15 mouse cellular contexts compared by ENCODE assay signal in genomic region chr5:102072057-102072456, GRCm38 (mm10). TPM values are rescaled to one million over a fixed set of nuclear protein-coding genes. Genes with fewer than 3 reads are reported as not detected.
DNase-seq lines count a peak whose midpoint lies in the region; ATAC-seq lines count a peak whose summit lies in the region.
"Had no signal": no experiment of that assay in that cellular context is flagged by ENCODE, and none has a peak within 500 bp of the region (broad histone marks: within the 10 kb centered on the region; RNA-seq: fewer than 3 reads in every experiment).

No protein-coding gene starts in this region.

- H3K9ac ChIP-seq in neural tube, embryonic 11.5 days (ENCODE audit: low read length): 0 out of 2 replicates have a peak overlapping the region, but pooled peaks have one; percentile 3
- peak overlapping the region; percentile 29; the same call in 1 of the 2 replicates for H3K9ac ChIP-seq in hindbrain, embryonic 12.5 days
- H3K9ac ChIP-seq in midbrain, embryonic 12.5 days (replicated peaks): peak overlapping the region; percentile 40; the same call in 1 of the 2 replicates
- no peak overlapping the region for H3K9ac ChIP-seq in neural tube, embryonic 15.5 days (replicated peaks)
- H3K9ac ChIP-seq: intestine, embryonic 15.5 days; lung, embryonic 14.5 days had no signal

- no peaks in the 10 kb centered on the region for H3K9me3 ChIP-seq in neural tube, embryonic 11.5 days (ENCODE audit: control insufficient read depth, low read length)
- H3K9me3 ChIP-seq in hindbrain, embryonic 12.5 days (replicated peaks): no peaks in the 10 kb centered on the region
- no peaks in the 10 kb centered on the region for H3K9me3 ChIP-seq in midbrain, embryonic 12.5 days
- H3K9me3 ChIP-seq in neural tube, embryonic 15.5 days (replicated peaks): no peaks in the 10 kb centered on the region
- H3K9me3 ChIP-seq: intestine, embryonic 15.5 days had no signal

- no peak for ATAC-seq in neural tube, embryonic 11.5 days (ENCODE audit: insufficient read depth, low FRiP score, low TSS enrichment)
- ATAC-seq in hindbrain, embryonic 12.5 days (ENCODE audit: low FRiP score): no peak
- ATAC-seq in midbrain, embryonic 12.5 days (ENCODE audit: low FRiP score, low read depth): no peak
- no peak for ATAC-seq in neural tube, embryonic 15.5 days (ENCODE audit: low FRiP score)
- ATAC-seq in frontal cortex, adult (ENCODE audit: low TSS enrichment): no peak
- ATAC-seq in megakaryocyte, adult 5-6 weeks (ENCODE audit: poor library complexity, severe bottlenecking): no peak
- ATAC-seq: intestine, embryonic 15.5 days had no signal

- H3K27me3 ChIP-seq in neural tube, embryonic 11.5 days (ENCODE audit: control insufficient read depth, insufficient read depth, low read length): no peaks in the 10 kb centered on the region
- no peaks in the 10 kb centered on the region for H3K27me3 ChIP-seq in hindbrain, embryonic 12.5 days
- no peaks in the 10 kb centered on the region for H3K27me3 ChIP-seq in midbrain, embryonic 12.5 days
- H3K27me3 ChIP-seq in neural tube, embryonic 15.5 days (replicated peaks): no peaks in the 10 kb centered on the region
- H3K27me3 ChIP-seq: intestine, embryonic 15.5 days had no signal

- H3K27ac ChIP-seq in neural tube, embryonic 11.5 days (ENCODE audit: low read depth, low read length): peak overlapping the region; percentile 47; the same call in 1 of the 2 replicates
- H3K27ac ChIP-seq in hindbrain, embryonic 12.5 days: peak overlapping the region; percentile 98
- H3K27ac ChIP-seq in midbrain, embryonic 12.5 days (replicated peaks): peak overlapping the region; percentile 99
- peak overlapping the region; percentile 61 for H3K27ac ChIP-seq in neural tube, embryonic 15.5 days (replicated peaks)
- H3K27ac ChIP-seq: intestine, embryonic 15.5 days had no signal

- H3K4me3 ChIP-seq in neural tube, embryonic 11.5 days (ENCODE audit: low read depth, low read length): no peak overlapping the region
- peak overlapping the region; percentile 18 for H3K4me3 ChIP-seq in hindbrain, embryonic 12.5 days
- H3K4me3 ChIP-seq in midbrain, embryonic 12.5 days: peak overlapping the region; percentile 94
- 0 out of 2 replicates have a peak overlapping the region, but pooled peaks have one; percentile 6 for H3K4me3 ChIP-seq in neural tube, embryonic 15.5 days (replicated peaks)
- H3K4me3 ChIP-seq: intestine, embryonic 15.5 days had no signal

- no peak for DNase-seq in neural tube, embryonic 11.5 days (ENCODE audit: low spot score)
- no peak for DNase-seq in neural tube, embryonic 10.5 days (ENCODE audit: extremely low spot score, low spot score)
- DNase-seq: adrenal gland, adult 8-10 months; cerebellum, adult 8-10 months; heart, postnatal 14 days; layer of hippocampus, adult 9-11 months; lung, embryonic 14.5 days; spleen, adult 18-20 months had no signal

- H3K4me1 ChIP-seq in neural tube, embryonic 11.5 days (ENCODE audit: control insufficient read depth, insufficient read depth, low read length): no peaks in the 10 kb centered on the region; the same call in 1 of the 2 replicates
- peaks cover 29% of the 10 kb centered on the region for H3K4me1 ChIP-seq in hindbrain, embryonic 12.5 days
- peaks cover 38% of the 10 kb centered on the region for H3K4me1 ChIP-seq in midbrain, embryonic 12.5 days
- peaks cover 37% of the 10 kb centered on the region for H3K4me1 ChIP-seq in neural tube, embryonic 15.5 days

- no peaks in the 10 kb centered on the region for H3K36me3 ChIP-seq in neural tube, embryonic 11.5 days (ENCODE audit: control insufficient read depth, insufficient read depth, low read length)
- peaks cover 4% of the 10 kb centered on the region; the same call in 1 of the 2 replicates for H3K36me3 ChIP-seq in hindbrain, embryonic 12.5 days
- H3K36me3 ChIP-seq in midbrain, embryonic 12.5 days: no peaks in the 10 kb centered on the region; the same call in 1 of the 2 replicates
- H3K36me3 ChIP-seq in neural tube, embryonic 15.5 days: no peaks in the 10 kb centered on the region
- H3K36me3 ChIP-seq: G1E; intestine, embryonic 15.5 days had no signal

- WGBS in neural tube, embryonic 11.5 days: 39% methylated on average over 4 of the region's 4 CpGs
- 29% methylated on average over 4 of the region's 4 CpGs for whole genome bisulfite sequencing in hindbrain, embryonic 12.5 days
- 12% methylated on average over 4 of the region's 4 CpGs for whole genome bisulfite sequencing in midbrain, embryonic 12.5 days
- WGBS in neural tube, embryonic 15.5 days: 20% methylated on average over 4 of the region's 4 CpGs

- H3K4me2 ChIP-seq in neural tube, embryonic 11.5 days (ENCODE audit: low read depth): no peak overlapping the region
- peak overlapping the region; percentile 75 for H3K4me2 ChIP-seq in hindbrain, embryonic 12.5 days (replicated peaks)
- H3K4me2 ChIP-seq in midbrain, embryonic 12.5 days (replicated peaks): peak overlapping the region; percentile 64
- peak overlapping the region; percentile 11; the same call in 1 of the 2 replicates for H3K4me2 ChIP-seq in neural tube, embryonic 15.5 days
- H3K4me2 ChIP-seq: intestine, embryonic 15.5 days; lung, embryonic 14.5 days had no signal

RNA-seq across cellular contexts. Expression of gene Wdfy3, which starts 2.3 kb away (rescaled TPM):
- polyA plus RNA-seq in neural tube, embryonic 11.5 days (2014; fragmentation: Nextera tagmentation; extraction: Ambion mirVana): 26.0 and 29.0 TPM in 2 replicates
- 41.3 and 41.9 TPM in 2 replicates for polyA plus RNA-seq in hindbrain, embryonic 12.5 days (2016; fragmentation: Nextera tagmentation; extraction: Ambion mirVana)
- polyA plus RNA-seq in midbrain, embryonic 12.5 days (2016; fragmentation: Nextera tagmentation; extraction: Ambion mirVana): 43.3 TPM in 2 replicates
- polyA plus RNA-seq in neural tube, embryonic 15.5 days (2015; fragmentation: Nextera tagmentation; extraction: Ambion mirVana): 20.5 and 22.9 TPM in 2 replicates
- total RNA-seq in megakaryocyte, adult 5-6 weeks (2015): 20.3 and 21.3 TPM in 2 replicates
- total RNA-seq in megakaryocyte, adult 5-6 weeks (2017): 11.5 and 16.7 TPM in 2 replicates
- polyA plus RNA-seq: G1E had no signal

Comparison
In these comparisons a context has a peak if more than half of its experiments do, and no peak if none do; other contexts are left out.
1. H3K27ac ChIP-seq: peak in every context shown above with its lines; median percentile 99 in midbrain, embryonic 12.5 days; 98 in hindbrain, embryonic 12.5 days; 61 in neural tube, embryonic 15.5 days; 47 in neural tube, embryonic 11.5 days.